Mouse (Mus musculus) heart, embryonic 11.5 days (tissue): ENCODE results near the gene Pde4dip. TPM values are rescaled to one million over a fixed set of nuclear protein-coding genes. Genes with fewer than 3 reads are reported as not detected.

Experiments used
- ATAC-seq: fragments of 200-750 bp; cut with Nextera tagmentation; replicated peaks from 2 replicates; pipeline ENCODE4 v1.8.0; 2017; ENCODE audit warnings: moderate library complexity; ENCODE audit not compliant: insufficient number of reproducible peaks, low FRiP score, low TSS enrichment
- H3K27ac ChIP-seq: fragments of 300-500 bp; sonication (generic); 2 replicates; pipeline ENCODE4 v1.5.1; 2014; ENCODE audit warnings: mild to moderate bottlenecking, low read depth, low read length
- H3K27me3 ChIP-seq: fragments of 300-500 bp; sonication (generic); 2 replicates; pipeline ENCODE4 v1.6.1; 2014; ENCODE audit warnings: mild to moderate bottlenecking, low read length, mixed read lengths; ENCODE audit not compliant: control insufficient read depth, insufficient read depth
- H3K36me3 ChIP-seq: fragments of 300-500 bp; sonication (generic); 2 replicates; pipeline ENCODE4 v1.6.1; 2014; ENCODE audit warnings: mild to moderate bottlenecking, low read length, moderate library complexity, mixed read lengths; ENCODE audit not compliant: control insufficient read depth, insufficient read depth
- H3K4me1 ChIP-seq: fragments of 300-500 bp; sonication (generic); 2 replicates; pipeline ENCODE4 v1.6.1; 2014; ENCODE audit warnings: low read length; ENCODE audit not compliant: control insufficient read depth, insufficient read depth
- H3K4me2 ChIP-seq: fragments of 300-500 bp; sonication (generic); 2 replicates; pipeline ENCODE4 v1.6.1; 2014; ENCODE audit warnings: mild to moderate bottlenecking, moderate library complexity
- H3K4me3 ChIP-seq: fragments of 300-500 bp; sonication (generic); 2 replicates; pipeline ENCODE4 v1.5.1; 2014; ENCODE audit warnings: low read depth, low read length
- H3K9ac ChIP-seq: fragments of 300-500 bp; sonication (generic); 2 replicates; pipeline ENCODE4 v1.6.1; 2014; ENCODE audit warnings: mild to moderate bottlenecking, low read depth, low read length, moderate library complexity
- H3K9me3 ChIP-seq: fragments of 300-500 bp; sonication (generic); replicated peaks from 2 replicates; pipeline ENCODE4 v1.6.1; 2016; ENCODE audit warnings: low read length; ENCODE audit not compliant: control insufficient read depth
- WGBS: fragments of 180-500 bp; shearing (Covaris S2); extraction: QIAGEN DNeasy Blood & Tissue Kit; methylation state at CpG from one replicate; pipeline ENCODE4 v1.1.7; 2014; ENCODE audit not compliant: insufficient replicate concordance; 5-methylcytosine and 5-hydroxymethylcytosine counted together
- polyA plus RNA-seq: library from polyadenylated mRNA; unstranded; fragments of >200 nt; fragmentation: Nextera tagmentation; extraction: Ambion mirVana; gene quantifications from 2 replicates; pipeline ENCODE4 v1.2.1, GENCODE M21; 2014

Pde4dip gene
- polyA plus RNA-seq, 1 experiment from 2014 or later, result 69.8 TPM

DNA sequence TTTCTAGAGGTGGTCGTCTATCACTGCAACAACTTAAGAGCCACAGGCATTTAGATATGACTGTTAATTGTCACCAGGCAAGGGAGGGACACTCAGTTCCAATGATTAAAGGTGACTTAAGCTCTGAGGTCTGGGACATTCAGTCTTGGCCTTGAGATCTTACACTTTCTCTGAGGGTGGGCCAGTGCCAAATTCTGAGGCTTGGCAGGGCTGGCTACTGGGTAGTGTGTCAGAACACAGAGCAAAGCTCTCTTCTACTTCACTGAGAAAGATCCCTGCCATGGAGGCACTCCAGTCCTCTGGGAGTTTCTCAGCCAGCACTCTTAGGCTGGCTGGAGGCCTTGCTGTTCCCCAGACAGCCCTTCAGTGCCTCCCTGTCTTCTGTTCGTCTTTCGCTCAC is 158.4 kb downstream of the Pde4dip start:
- Histone ChIP-seq H3K9ac (no peak overlapping the region), H3K27me3 (no peaks in the 10 kb centered on the region), H3K4me2 (no peak overlapping the region), H3K4me3 (no peak overlapping the region), H3K36me3 (peaks cover 6% of the 10 kb centered on the region; the same call in 1 of the 2 replicates), H3K4me1 (no peaks in the 10 kb centered on the region), H3K27ac (no peak overlapping the region), H3K9me3 (no peaks in the 10 kb centered on the region)
- ATAC-seq, result no peak
- WGBS, result 73% methylated on average over 3 of the region's 3 CpGs

DNA sequence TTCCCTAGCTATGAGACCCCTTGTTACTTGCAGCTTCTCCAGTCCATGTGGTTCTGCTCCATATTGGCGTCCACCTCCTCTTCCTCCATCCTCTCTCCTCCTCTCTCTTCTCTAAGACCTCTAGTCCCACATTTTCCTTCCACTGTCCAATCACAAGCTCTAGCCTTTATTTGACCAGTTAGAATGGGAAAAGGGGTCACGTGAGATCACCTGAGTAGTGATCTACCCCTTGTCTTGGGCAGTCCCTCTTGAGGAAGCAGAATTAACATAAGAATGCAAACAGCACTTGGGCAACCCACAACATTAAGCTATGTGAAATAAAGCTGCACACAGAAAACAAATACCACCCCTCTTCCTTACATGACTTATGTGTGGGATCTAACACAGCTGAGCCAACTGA is 160.7 kb downstream of the Pde4dip start:
- H3K27ac ChIP-seq, result no peak overlapping the region
- H3K4me3 ChIP-seq, result no peak overlapping the region
- WGBS, result 79% methylated on average over 2 of the region's 2 CpGs
- no peaks in the 10 kb centered on the region; the same call in 1 of the 2 replicates for H3K9me3 ChIP-seq
- no peak overlapping the region for H3K4me2 ChIP-seq
- no peaks in the 10 kb centered on the region for H3K27me3 ChIP-seq
- no peak overlapping the region for H3K9ac ChIP-seq
- peaks cover 15% of the 10 kb centered on the region for H3K36me3 ChIP-seq
- no peak for ATAC-seq
- H3K4me1 ChIP-seq, result no peaks in the 10 kb centered on the region

DNA sequence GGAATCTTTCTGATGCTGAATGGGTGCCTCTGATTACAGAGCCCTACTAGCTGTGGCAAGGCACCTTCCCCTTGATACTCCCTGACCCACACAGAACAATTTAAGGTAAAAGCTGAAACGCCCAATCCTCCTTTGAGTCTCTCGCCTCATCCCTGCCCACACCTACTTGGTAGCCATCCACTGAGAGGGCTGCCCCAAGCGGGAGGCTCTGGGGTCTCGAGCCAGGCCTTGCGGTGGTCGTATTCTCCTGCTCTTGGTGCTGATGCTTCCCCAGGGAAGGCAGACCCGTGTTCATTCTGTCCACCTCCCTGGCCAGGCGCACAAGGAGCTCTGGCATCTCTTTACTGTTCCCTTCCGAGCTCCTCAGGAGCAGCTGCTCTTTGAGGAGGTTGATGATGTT is 169.4 kb downstream of the Pde4dip start:
- H3K36me3 ChIP-seq, result peaks cover 23% of the 10 kb centered on the region
- no peaks in the 10 kb centered on the region for H3K27me3 ChIP-seq
- H3K9me3 ChIP-seq, result no peaks in the 10 kb centered on the region; the same call in 1 of the 2 replicates
- no peak for ATAC-seq
- H3K4me2 ChIP-seq, result no peak overlapping the region
- no peak overlapping the region for H3K27ac ChIP-seq
- WGBS, result 84% methylated on average over 9 of the region's 9 CpGs
- H3K4me1 ChIP-seq, result no peaks in the 10 kb centered on the region
- H3K4me3 ChIP-seq, result no peak overlapping the region
- H3K9ac ChIP-seq, result no peak overlapping the region

DNA sequence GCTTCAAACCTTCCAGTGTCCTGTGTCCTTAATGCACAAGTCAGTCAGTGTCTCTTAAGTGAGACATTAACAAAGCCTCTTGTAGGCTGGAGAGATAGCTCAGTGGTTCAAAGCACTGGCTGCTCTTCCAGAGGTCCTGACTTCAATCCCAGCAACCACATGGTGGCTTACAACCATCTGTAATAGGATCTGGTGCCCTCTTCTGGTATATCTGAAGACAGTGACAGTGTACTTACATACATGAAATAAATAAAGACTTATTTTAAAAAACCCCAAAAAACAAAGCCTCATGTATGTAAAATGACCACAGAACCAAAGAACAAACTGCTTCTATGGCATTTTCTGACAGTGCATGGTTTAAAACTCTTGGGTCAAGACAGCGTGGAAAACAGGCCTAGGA is 172.6 kb downstream of the Pde4dip start:
- H3K36me3 ChIP-seq, result peaks cover 13% of the 10 kb centered on the region
- 73% methylated on average over 1 of the region's 1 CpGs for WGBS
- H3K4me2 ChIP-seq, result no peak overlapping the region

DNA sequence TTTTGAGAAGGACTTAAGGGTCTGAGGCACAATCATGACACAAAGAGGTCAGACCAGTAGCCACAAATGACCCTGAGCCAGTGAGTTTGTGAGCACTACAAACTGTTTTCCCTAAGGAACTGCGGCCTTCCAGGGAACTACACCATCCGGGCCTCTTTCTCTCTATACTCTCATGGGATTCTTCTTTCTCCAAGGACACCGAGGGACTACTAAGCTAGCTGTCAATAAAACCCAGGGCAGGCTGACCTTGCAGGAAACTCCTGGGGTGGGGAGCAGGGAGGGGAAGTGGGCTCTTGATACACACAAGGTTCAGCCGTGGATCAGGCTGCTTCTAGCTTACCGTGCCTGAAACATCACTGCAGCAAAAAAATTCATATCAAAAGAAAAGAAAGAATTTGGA is 177.6 kb downstream of the Pde4dip start:
- WGBS, result 67% methylated on average over 5 of the region's 5 CpGs
- Histone ChIP-seq H3K4me1 (no peaks in the 10 kb centered on the region), H3K4me3 (no peak overlapping the region), H3K27ac (no peak overlapping the region), H3K9ac (no peak overlapping the region), H3K27me3 (no peaks in the 10 kb centered on the region), H3K36me3 (peaks cover 2% of the 10 kb centered on the region; the same call in 1 of the 2 replicates), H3K9me3 (no peaks in the 10 kb centered on the region), H3K4me2 (no peak overlapping the region)
- ATAC-seq, result no peak

More for the DNA sequence above, 172.6 kb downstream of the Pde4dip start:
- no peak overlapping the region for H3K4me3 ChIP-seq
- no peaks in the 10 kb centered on the region for H3K27me3 ChIP-seq
- H3K9me3 ChIP-seq, result no peaks in the 10 kb centered on the region
- H3K27ac ChIP-seq, result no peak overlapping the region
- no peaks in the 10 kb centered on the region for H3K4me1 ChIP-seq
- ATAC-seq, result no peak
- no peak overlapping the region for H3K9ac ChIP-seq

DNA sequence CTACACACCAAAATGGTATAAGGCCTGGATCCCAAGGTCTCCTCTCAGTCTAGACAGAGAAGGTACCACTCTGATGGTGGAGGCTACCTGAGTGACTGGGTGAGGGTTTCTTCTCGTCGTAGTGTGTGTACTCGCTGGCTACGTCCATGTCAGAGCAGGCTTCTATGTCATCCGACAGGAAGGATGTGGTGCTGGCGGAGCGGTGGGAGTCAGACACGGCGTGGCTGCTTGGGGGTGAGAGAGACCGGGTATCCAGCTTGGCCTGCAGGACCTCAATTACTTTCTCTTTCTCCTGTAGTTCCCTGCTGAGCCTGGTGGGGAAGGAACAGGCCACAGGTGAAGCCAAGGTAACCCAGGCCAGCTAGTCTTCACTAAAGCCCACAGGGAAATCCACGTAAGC is 178.4 kb downstream of the Pde4dip start:
- no peak overlapping the region for H3K9ac ChIP-seq
- H3K27me3 ChIP-seq, result no peaks in the 10 kb centered on the region
- no peaks in the 10 kb centered on the region for H3K9me3 ChIP-seq
- no peak overlapping the region for H3K27ac ChIP-seq
- WGBS, result 85% methylated on average over 11 of the region's 11 CpGs
- H3K4me3 ChIP-seq, result no peak overlapping the region
- no peak for ATAC-seq
- no peak overlapping the region for H3K4me2 ChIP-seq
- H3K36me3 ChIP-seq, result peaks cover 2% of the 10 kb centered on the region; the same call in 1 of the 2 replicates
- H3K4me1 ChIP-seq, result no peaks in the 10 kb centered on the region

DNA sequence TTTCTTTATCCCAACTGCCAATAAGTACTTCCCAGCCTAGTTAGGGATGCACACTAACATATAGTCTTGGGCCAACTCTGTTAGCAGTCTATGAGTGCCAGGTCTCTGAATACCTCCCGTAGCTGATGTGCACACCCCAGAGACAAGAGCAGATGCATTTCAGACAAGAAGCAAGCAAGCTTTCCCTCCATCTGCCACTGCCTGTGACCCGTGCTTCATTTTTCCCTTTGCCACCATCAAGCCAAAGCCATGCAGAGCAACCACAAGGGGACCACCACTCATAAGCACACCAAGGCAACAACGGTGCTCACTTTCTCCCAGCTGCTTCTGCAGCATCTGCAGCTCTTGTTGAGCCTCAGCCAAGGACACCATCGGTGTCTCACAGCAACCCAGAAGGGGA is 181.9 kb downstream of the Pde4dip start:
- H3K4me1 ChIP-seq, result no peaks in the 10 kb centered on the region
- no peak overlapping the region for H3K4me2 ChIP-seq
- peaks cover 2% of the 10 kb centered on the region; the same call in 1 of the 2 replicates for H3K36me3 ChIP-seq
- no peaks in the 10 kb centered on the region for H3K9me3 ChIP-seq
- whole genome bisulfite sequencing, result 73% methylated on average over 4 of the region's 4 CpGs
- no peak overlapping the region for H3K9ac ChIP-seq
- H3K27ac ChIP-seq, result no peak overlapping the region
- no peak for ATAC-seq
- no peak overlapping the region for H3K4me3 ChIP-seq
- no peaks in the 10 kb centered on the region for H3K27me3 ChIP-seq

DNA sequence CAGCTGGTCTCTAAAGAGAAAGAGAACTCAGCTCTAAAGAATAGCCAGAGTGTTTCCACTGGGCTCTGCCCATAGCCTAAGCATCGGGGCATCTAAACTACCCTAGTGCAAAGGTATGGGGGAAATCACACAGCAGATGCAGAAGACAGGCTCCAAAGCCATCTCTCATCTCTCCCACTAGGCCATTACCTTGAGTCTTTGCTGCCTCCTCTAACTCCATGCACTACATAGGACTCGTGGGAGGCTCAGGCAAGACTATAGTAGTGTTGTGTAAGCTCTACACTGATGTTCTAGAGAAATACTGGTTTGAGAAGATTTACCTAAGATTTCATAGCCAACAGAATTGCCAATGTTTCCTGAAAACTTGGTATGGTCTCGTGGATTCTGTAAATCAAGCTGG is 183.0 kb downstream of the Pde4dip start:
- Histone ChIP-seq H3K9me3 (no peaks in the 10 kb centered on the region), H3K36me3 (peaks cover 8% of the 10 kb centered on the region; the same call in 1 of the 2 replicates), H3K4me3 (no peak overlapping the region), H3K27ac (no peak overlapping the region), H3K9ac (no peak overlapping the region), H3K4me1 (no peaks in the 10 kb centered on the region), H3K4me2 (no peak overlapping the region), H3K27me3 (no peaks in the 10 kb centered on the region)
- ATAC-seq, result no peak
- 84% methylated on average over 3 of the region's 3 CpGs for WGBS

DNA sequence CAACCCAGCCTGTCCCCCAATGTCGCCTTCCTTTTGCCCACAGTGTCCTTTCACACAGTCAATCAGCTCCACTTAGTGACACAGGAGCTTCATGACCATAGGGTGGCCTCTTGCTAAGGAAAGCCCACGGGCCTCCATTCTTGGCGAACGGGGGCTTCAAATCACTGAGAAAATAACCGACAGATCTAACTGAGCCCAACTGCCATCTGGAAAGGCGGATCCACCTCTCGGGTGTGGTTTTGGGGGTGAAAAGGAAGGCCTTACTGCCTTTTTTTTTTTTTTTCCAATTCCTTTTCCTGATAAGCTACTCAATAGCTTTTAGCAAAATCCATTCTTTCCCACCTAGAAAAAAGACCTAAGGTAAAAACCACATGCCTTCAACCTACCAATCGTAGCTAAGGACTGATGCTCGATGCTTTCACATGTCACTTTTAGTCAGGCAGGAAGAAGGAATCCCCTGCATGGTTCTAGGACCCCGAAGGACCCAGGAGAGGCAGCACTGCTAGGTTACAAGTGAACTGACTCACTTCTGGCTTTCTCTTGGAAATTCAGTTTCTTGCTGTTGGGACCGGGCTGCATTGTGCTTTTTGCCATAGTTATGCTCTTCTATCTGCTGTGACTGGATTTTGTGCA is 185.9 kb downstream of the Pde4dip start:
- 82% methylated on average over 11 of the region's 11 CpGs for WGBS

More for the DNA sequence above, 185.9 kb downstream of the Pde4dip start:
- H3K36me3 ChIP-seq, result peaks cover 8% of the 10 kb centered on the region; the same call in 1 of the 2 replicates
- no peak overlapping the region for H3K27ac ChIP-seq
- H3K4me3 ChIP-seq, result no peak overlapping the region
- H3K9ac ChIP-seq, result no peak overlapping the region
- H3K9me3 ChIP-seq, result no peaks in the 10 kb centered on the region
- H3K27me3 ChIP-seq, result no peaks in the 10 kb centered on the region
- H3K4me2 ChIP-seq, result no peak overlapping the region
- no peak for ATAC-seq
- no peaks in the 10 kb centered on the region for H3K4me1 ChIP-seq
